Mouse (Mus musculus) MEL (cell line): ENCODE measurements around the gene Scn2b.

ENCODE experiments used
- CHD1 ChIP-seq: IDR thresholded peaks from 2 replicates; pipeline ENCODE4 v1.6.1; 2012; ENCODE audit warnings: low read depth, mild to moderate bottlenecking, inconsistent platforms, low read length, improper control_type of control experiment
- CTCF ChIP-seq, 3 experiments: IDR thresholded peaks in 2 of 3; conservative IDR thresholded peaks in 1 of 3; 2 replicates each; pipeline ENCODE4 v1.5.1; 2011 to 2012; ENCODE audit warnings: low read length in 3 of 3, low read depth in 2 of 3, mild to moderate bottlenecking in 2 of 3, improper control_type of control experiment in 1 of 3, inconsistent platforms in 1 of 3, mixed read lengths in 1 of 3, moderate library complexity in 1 of 3; ENCODE audit not compliant: control insufficient read depth in 1 of 3, insufficient read depth in 1 of 3, poor library complexity in 1 of 3, severe bottlenecking in 1 of 3
- E2F4 ChIP-seq: IDR thresholded peaks from 2 replicates; pipeline ENCODE4 v1.6.1; 2011; ENCODE audit warnings: low read depth, low read length, improper control_type of control experiment, borderline replicate concordance
- GABPA ChIP-seq: IDR thresholded peaks from 2 replicates; pipeline ENCODE4 v1.6.1; 2012; ENCODE audit warnings: low read depth, mild to moderate bottlenecking, inconsistent platforms, low read length, improper control_type of control experiment, moderate library complexity
- KAT2A ChIP-seq: conservative IDR thresholded peaks from 2 replicates; pipeline ENCODE4 v1.6.1; 2012; ENCODE audit warnings: low read depth, low read length, improper control_type of control experiment, inconsistent platforms
- MAFK ChIP-seq: IDR thresholded peaks from 2 replicates; pipeline ENCODE4 v1.6.1; 2011; ENCODE audit warnings: low read depth, mild to moderate bottlenecking, low read length, improper control_type of control experiment, borderline replicate concordance
- MAX ChIP-seq: IDR thresholded peaks from 2 replicates; pipeline ENCODE4 v1.6.1; 2011; ENCODE audit warnings: low read length, improper control_type of control experiment
- POLR2A ChIP-seq, 2 experiments: IDR thresholded peaks; 2 replicates each; pipeline ENCODE4 v1.6.1; 2011 to 2012; ENCODE audit warnings: low read length in 2 of 2, mild to moderate bottlenecking in 2 of 2, control low read depth in 1 of 2, improper control_type of control experiment in 1 of 2, low read depth in 1 of 2, moderate library complexity in 1 of 2; ENCODE audit not compliant: control insufficient read depth in 1 of 2, insufficient read depth in 1 of 2, poor library complexity in 1 of 2
- TAL1 ChIP-seq: IDR thresholded peaks from 2 replicates; pipeline ENCODE4 v1.6.1; 2012; ENCODE audit warnings: mild to moderate bottlenecking, inconsistent platforms, low read length, moderate library complexity, mixed read lengths
- TBP ChIP-seq: IDR thresholded peaks from 2 replicates; pipeline ENCODE4 v1.8.0; 2011; ENCODE audit warnings: low read depth, low read length, improper control_type of control experiment
- ZNF384 ChIP-seq: IDR thresholded peaks from 2 replicates; pipeline ENCODE4 v1.6.1; 2012; ENCODE audit warnings: low read depth, mild to moderate bottlenecking, inconsistent platforms, low read length, improper control_type of control experiment

GRCm38 (mm10) chr9:45153361-45153760 lies 35.8 kb downstream of the Scn2b start:
- no peak for TF ChIP-seq KAT2A
- TF ChIP-seq ZNF384 = no peak
- TF ChIP-seq CHD1 = no peak
- no peak for TF ChIP-seq POLR2A (IDR thresholded peaks at IDR 0.05; ENCODE audit: control insufficient read depth in 1 of 2, insufficient read depth in 1 of 2, low read depth in 1 of 2, low read length in 2 of 2, poor library complexity in 1 of 2)
- no peak for TF ChIP-seq TAL1
- TF ChIP-seq TBP = no peak
- TF ChIP-seq MAX = no peak
- no peak for TF ChIP-seq CTCF (IDR thresholded peaks at IDR 0.05 in 2 of 3, conservative IDR thresholded peaks at IDR 0.05 in 1 of 3; ENCODE audit: control insufficient read depth in 1 of 3, insufficient read depth in 1 of 3, low read depth in 2 of 3, low read length in 3 of 3, poor library complexity in 1 of 3, severe bottlenecking in 1 of 3)
- no peak for TF ChIP-seq GABPA
- no peak for TF ChIP-seq E2F4
- TF ChIP-seq MAFK = no peak
